Mouse (Mus musculus) right cerebral cortex, adult 18-20 months (tissue): Measurements from ENCODE around the gene Adarb1.

ENCODE experiments used
- DNase-seq: peaks from one replicate; pipeline ENCODE4 v3.0.0; 2022; ENCODE audit warnings: mixed read lengths

The Adarb1 gene

GRCm38 (mm10) chr10:77434457-77435151 is 16.5 kb upstream of the Adarb1 start:
- peak; percentile 93 for DNase-seq

- no peak for DNase-seq
These were observed 16.0 kb upstream of the Adarb1 start for GRCm38 (mm10) chr10:77434076-77434456.

GRCm38 (mm10) chr10:77430771-77431170 is 12.7 kb upstream of the Adarb1 start:
- DNase-seq: no peak

GRCm38 (mm10) chr10:77429921-77430320 is 11.9 kb upstream of the Adarb1 start:
- DNase-seq: no peak

- no peak for DNase-seq
These were observed 9.5 kb upstream of the Adarb1 start for GRCm38 (mm10) chr10:77427610-77428009.

- no peak for DNase-seq
These were observed 2.1 kb upstream of the Adarb1 start for GRCm38 (mm10) chr10:77420190-77420589.

GRCm38 (mm10) chr10:77417240-77418102 is 599 bp downstream of the Adarb1 start:
- peak; percentile 31 for DNase-seq

- DNase-seq: no peak
These were observed 1.3 kb downstream of the Adarb1 start for GRCm38 (mm10) chr10:77416666-77417239.

GRCm38 (mm10) chr10:77415867-77416266 is 2.2 kb downstream of the Adarb1 start:
- no peak for DNase-seq

- no peak for DNase-seq
These were observed 4.3 kb downstream of the Adarb1 start for GRCm38 (mm10) chr10:77413791-77414190.

- DNase-seq: no peak
These were observed 8.9 kb downstream of the Adarb1 start for GRCm38 (mm10) chr10:77409154-77409553.

- no peak for DNase-seq
These were observed 9.8 kb downstream of the Adarb1 start for GRCm38 (mm10) chr10:77408241-77408640.

GRCm38 (mm10) chr10:77406486-77406885 is 11.6 kb downstream of the Adarb1 start:
- DNase-seq: peak; percentile 37

- no peak for DNase-seq
These were observed 15.6 kb downstream of the Adarb1 start for GRCm38 (mm10) chr10:77402463-77402862.

GRCm38 (mm10) chr10:77401039-77401438 is 17.0 kb downstream of the Adarb1 start:
- DNase-seq: no peak

GRCm38 (mm10) chr10:77399938-77400337 is 18.1 kb downstream of the Adarb1 start:
- DNase-seq: no peak

GRCm38 (mm10) chr10:77398082-77398481 is 20.0 kb downstream of the Adarb1 start:
- DNase-seq: no peak

- DNase-seq: no peak
These were observed 20.9 kb downstream of the Adarb1 start for GRCm38 (mm10) chr10:77397056-77397642.

- DNase-seq: no peak
These were observed 22.1 kb downstream of the Adarb1 start for GRCm38 (mm10) chr10:77396015-77396414.

GRCm38 (mm10) chr10:77391072-77391471 is 27.0 kb downstream of the Adarb1 start:
- no peak for DNase-seq

GRCm38 (mm10) chr10:77387558-77387957 is 30.5 kb downstream of the Adarb1 start:
- no peak for DNase-seq

GRCm38 (mm10) chr10:77385731-77386130 is 32.3 kb downstream of the Adarb1 start:
- no peak for DNase-seq

- peak; percentile 51 for DNase-seq
These were observed 35.0 kb downstream of the Adarb1 start for GRCm38 (mm10) chr10:77383045-77383444.
